Mouse (Mus musculus) neural tube, embryonic 13.5 days (tissue): ENCODE measurements at regions not wholly inside any gene's neighbourhood (a gene's known extent, or its start where the extent isn't known, plus 50 kb on each side); places are given as distances from the start of the nearest gene placed in this dataset.
A peak's percentile ranks its signal among the peaks of the same experiment; 100 is the strongest.

Experiments used
- ATAC-seq: fragments of 200-750 bp; cut with Nextera tagmentation; 2 replicates; pipeline ENCODE4 v1.8.0; 2017; ENCODE audit warnings: low read depth, mild to moderate bottlenecking, moderate TSS enrichment, moderate library complexity
- H3K27ac ChIP-seq: fragments of 300-500 bp; sonication (generic); replicated peaks from 2 replicates; pipeline ENCODE4 v1.5.1; 2015; ENCODE audit warnings: moderate library complexity, mild to moderate bottlenecking, inconsistent platforms
- H3K27me3 ChIP-seq: fragments of 300-500 bp; sonication (generic); 2 replicates; pipeline ENCODE4 v1.6.1; 2015; ENCODE audit warnings: mild to moderate bottlenecking, inconsistent platforms
- H3K36me3 ChIP-seq: fragments of 300-500 bp; sonication (generic); 2 replicates; pipeline ENCODE4 v1.6.1; 2015; ENCODE audit warnings: mild to moderate bottlenecking, inconsistent platforms
- H3K4me1 ChIP-seq: fragments of 300-500 bp; sonication (generic); replicated peaks from 2 replicates; pipeline ENCODE4 v1.6.1; 2015; ENCODE audit warnings: inconsistent platforms
- H3K4me2 ChIP-seq: fragments of 300-500 bp; sonication (generic); 2 replicates; pipeline ENCODE4 v1.6.1; 2015; ENCODE audit warnings: inconsistent platforms, mild to moderate bottlenecking, moderate library complexity
- H3K4me3 ChIP-seq: fragments of 300-500 bp; sonication (generic); 2 replicates; pipeline ENCODE4 v1.5.1; 2015; ENCODE audit warnings: mild to moderate bottlenecking, inconsistent platforms
- H3K9ac ChIP-seq: fragments of 300-500 bp; sonication (generic); 2 replicates; pipeline ENCODE4 v1.6.1; 2015; ENCODE audit warnings: moderate library complexity, mild to moderate bottlenecking, inconsistent platforms
- H3K9me3 ChIP-seq: fragments of 300-500 bp; sonication (generic); 2 replicates; pipeline ENCODE4 v1.6.1; 2016; ENCODE audit warnings: inconsistent platforms
- WGBS: fragments of 180-500 bp; shearing (Covaris S2); methylation state at CpG from one replicate; pipeline ENCODE4 v1.1.7; 2015; 5-methylcytosine and 5-hydroxymethylcytosine counted together

- no peaks in the 10 kb centered on the region for H3K4me1 ChIP-seq
- H3K27me3 ChIP-seq, result peaks cover 10% of the 10 kb centered on the region
- no peaks in the 10 kb centered on the region for H3K9me3 ChIP-seq
- H3K9ac ChIP-seq, result no peak overlapping the region
- no peaks in the 10 kb centered on the region for H3K36me3 ChIP-seq
- WGBS, result 94% methylated on average over 1 of the region's 1 CpGs
- no peak for ATAC-seq
- no peak overlapping the region for H3K27ac ChIP-seq
- H3K4me2 ChIP-seq, result no peak overlapping the region
- H3K4me3 ChIP-seq, result no peak overlapping the region
These were observed 52.0 kb downstream of the Gm11983 start for GRCm38 (mm10) chr11:6785471-6785870.

DNA sequence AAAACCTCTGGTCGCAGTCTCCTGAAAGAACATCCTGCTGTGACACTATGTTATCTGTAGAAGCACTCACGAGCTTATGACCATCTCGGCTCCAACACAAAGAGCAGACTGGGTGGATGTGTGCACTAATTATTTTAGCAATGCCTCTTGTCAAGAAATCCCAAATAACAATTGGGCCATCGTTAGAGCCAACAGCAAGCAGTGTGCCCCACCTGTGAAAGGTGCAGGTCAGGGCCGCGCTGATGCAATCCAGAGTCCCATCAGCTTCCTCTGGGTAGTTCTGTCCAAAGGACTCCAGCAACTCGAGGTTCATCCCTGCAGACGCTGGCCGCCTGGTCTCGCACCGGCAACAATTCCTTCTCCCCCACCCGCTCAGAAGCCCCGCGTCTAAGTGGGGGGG lies 54.6 kb downstream of the Gm11983 start:
- Histone ChIP-seq H3K4me1 (peaks cover 10% of the 10 kb centered on the region), H3K4me2 (no peak overlapping the region), H3K4me3 (no peak overlapping the region), H3K9ac (no peak overlapping the region), H3K36me3 (no peaks in the 10 kb centered on the region), H3K27me3 (peaks cover 18% of the 10 kb centered on the region), H3K27ac (no peak overlapping the region), H3K9me3 (no peaks in the 10 kb centered on the region)
- no peak for ATAC-seq
- 94% methylated on average over 14 of the region's 14 CpGs for WGBS

DNA sequence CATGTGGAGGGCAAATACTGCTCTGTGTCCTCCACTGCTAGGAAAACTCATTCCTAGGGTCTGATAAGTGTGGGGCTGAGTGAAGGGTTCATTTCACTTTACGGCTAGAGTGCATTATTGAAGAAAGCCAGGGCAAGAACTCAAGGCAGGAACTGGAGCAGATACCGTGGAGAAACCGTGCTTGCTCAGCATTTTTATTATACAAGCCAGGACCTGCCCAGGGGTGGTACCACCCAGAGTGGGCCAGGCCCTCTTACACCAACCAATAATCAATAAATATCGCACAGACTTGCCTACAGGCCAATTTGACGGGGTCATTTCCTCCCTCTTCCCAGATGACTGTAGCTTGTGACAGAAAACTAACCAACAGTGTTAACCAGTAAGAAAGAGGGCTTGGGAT lies 57.7 kb downstream of the Gm11983 start:
- Histone ChIP-seq H3K9ac (no peak overlapping the region), H3K36me3 (no peaks in the 10 kb centered on the region), H3K4me3 (no peak overlapping the region), H3K9me3 (no peaks in the 10 kb centered on the region), H3K4me1 (peaks cover 10% of the 10 kb centered on the region), H3K27ac (no peak overlapping the region), H3K4me2 (no peak overlapping the region), H3K27me3 (peaks cover 22% of the 10 kb centered on the region)
- no peak for ATAC-seq
- WGBS, result 67% methylated on average over 5 of the region's 5 CpGs

DNA sequence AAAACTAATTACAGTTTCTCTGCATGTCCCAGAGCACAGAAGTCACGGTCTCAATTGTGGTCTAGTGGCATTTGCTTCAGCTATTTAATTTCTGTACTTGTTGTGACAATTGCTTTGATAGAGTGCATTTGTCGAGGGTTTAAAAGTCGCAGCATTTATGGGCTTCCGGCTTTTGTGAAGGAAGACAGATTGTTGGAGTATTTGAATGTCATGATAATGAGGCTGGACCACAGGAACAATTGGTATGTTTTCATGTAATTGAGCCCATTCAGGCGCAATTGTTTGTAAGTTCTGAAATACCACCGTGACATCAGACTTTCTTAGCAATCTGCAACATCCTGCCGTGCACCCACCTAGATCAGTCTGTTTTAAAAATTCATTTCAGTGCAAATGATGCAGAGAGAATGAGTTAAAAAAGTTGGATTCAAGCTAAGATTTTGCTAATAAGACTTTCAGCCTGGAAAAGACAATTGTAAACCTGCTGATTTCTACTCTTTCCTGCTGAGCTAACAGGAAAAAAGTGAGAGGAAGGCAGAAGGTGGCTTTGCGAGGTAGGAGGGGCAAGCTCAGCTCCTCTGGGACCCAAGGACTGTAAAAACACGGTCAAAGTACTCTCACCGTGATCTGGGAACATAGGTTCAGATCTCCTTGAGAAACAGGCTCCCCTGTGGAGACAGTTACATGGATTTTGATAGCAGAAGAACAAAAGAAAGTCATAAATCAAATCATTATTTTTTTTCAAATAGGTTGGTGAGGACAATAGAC lies 58.7 kb downstream of the Gm11983 start:
- H3K4me3 ChIP-seq, result no peak overlapping the region
- peaks cover 22% of the 10 kb centered on the region for H3K27me3 ChIP-seq
- WGBS, result 12% methylated on average over 10 of the region's 10 CpGs
- no peaks in the 10 kb centered on the region for H3K9me3 ChIP-seq
- no peak overlapping the region for H3K4me2 ChIP-seq
- peaks cover 10% of the 10 kb centered on the region for H3K4me1 ChIP-seq
- H3K9ac ChIP-seq, result no peak overlapping the region
- no peak overlapping the region for H3K27ac ChIP-seq
- ATAC-seq, result no peak
- H3K36me3 ChIP-seq, result no peaks in the 10 kb centered on the region

DNA sequence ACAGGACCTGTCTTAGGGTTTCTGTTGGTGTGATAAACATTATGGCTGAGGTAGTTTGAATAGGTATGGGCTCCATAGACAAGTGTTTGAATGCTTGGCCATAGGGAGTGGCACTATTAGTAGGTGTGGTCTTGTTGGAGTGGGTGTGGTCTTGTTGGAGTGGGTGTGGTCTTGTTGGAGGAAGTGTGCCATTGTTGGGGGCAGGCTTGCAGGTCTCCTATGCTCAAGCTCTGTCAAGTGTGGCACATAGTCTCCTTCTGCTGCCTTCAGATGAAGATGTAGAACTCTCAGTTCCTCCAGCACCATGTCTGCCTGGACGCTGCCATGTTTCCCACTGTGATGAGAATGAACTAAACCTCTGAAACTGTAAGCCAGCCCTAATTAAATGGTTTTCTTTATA lies 59.9 kb downstream of the Gm11983 start:
- Histone ChIP-seq H3K9ac (no peak overlapping the region), H3K36me3 (no peaks in the 10 kb centered on the region), H3K9me3 (no peaks in the 10 kb centered on the region), H3K4me1 (peaks cover 10% of the 10 kb centered on the region), H3K27ac (no peak overlapping the region), H3K27me3 (peaks cover 22% of the 10 kb centered on the region), H3K4me2 (no peak overlapping the region), H3K4me3 (no peak overlapping the region)
- 79% methylated on average over 1 of the region's 1 CpGs for WGBS
- ATAC-seq, result no peak

- H3K4me1 ChIP-seq, result peaks cover 10% of the 10 kb centered on the region
- 0 out of 2 replicates have a peak, but pooled peaks cover 7% of the 10 kb centered on the region for H3K27me3 ChIP-seq
- no peaks in the 10 kb centered on the region for H3K36me3 ChIP-seq
- H3K9ac ChIP-seq, result no peak overlapping the region
- ATAC-seq, result no peak
- no peak overlapping the region for H3K4me2 ChIP-seq
- peak overlapping the region; percentile 38 for H3K27ac ChIP-seq
- H3K4me3 ChIP-seq, result no peak overlapping the region
- no peaks in the 10 kb centered on the region; the same call in 1 of the 2 replicates for H3K9me3 ChIP-seq
- 66% methylated on average over 4 of the region's 4 CpGs for WGBS
These were observed 62.8 kb downstream of the Gm11983 start for GRCm38 (mm10) chr11:6774656-6775055.

GRCm38 (mm10) chr11:6773951-6774350 lies 63.5 kb downstream of the Gm11983 start:
- no peaks in the 10 kb centered on the region for H3K36me3 ChIP-seq
- no peak overlapping the region for H3K4me3 ChIP-seq
- no peak overlapping the region for H3K27ac ChIP-seq
- no peaks in the 10 kb centered on the region; the same call in 1 of the 2 replicates for H3K9me3 ChIP-seq
- WGBS, result 85% methylated on average over 5 of the region's 5 CpGs
- peaks cover 8% of the 10 kb centered on the region for H3K4me1 ChIP-seq
- no peak overlapping the region for H3K4me2 ChIP-seq
- 0 out of 2 replicates have a peak, but pooled peaks cover 4% of the 10 kb centered on the region for H3K27me3 ChIP-seq
- no peak overlapping the region for H3K9ac ChIP-seq
- ATAC-seq, result no peak

GRCm38 (mm10) chr11:6773364-6773763 lies 64.1 kb downstream of the Gm11983 start:
- Histone ChIP-seq H3K36me3 (no peaks in the 10 kb centered on the region), H3K4me1 (peaks cover 2% of the 10 kb centered on the region; the same call in 1 of the 2 replicates), H3K9me3 (no peaks in the 10 kb centered on the region; the same call in 1 of the 2 replicates), H3K4me2 (no peak overlapping the region), H3K27ac (no peak overlapping the region), H3K27me3 (0 out of 2 replicates have a peak, but pooled peaks cover 4% of the 10 kb centered on the region), H3K9ac (no peak overlapping the region), H3K4me3 (no peak overlapping the region)
- WGBS, result 10% methylated on average over 1 of the region's 1 CpGs
- ATAC-seq, result no peak

GRCm38 (mm10) chr11:6769437-6769765 lies 68.1 kb downstream of the Gm11983 start:
- WGBS, result 81% methylated on average over 7 of the region's 7 CpGs
- Histone ChIP-seq H3K9me3 (no peaks in the 10 kb centered on the region; the same call in 1 of the 2 replicates), H3K27ac (no peak overlapping the region), H3K4me1 (no peaks in the 10 kb centered on the region), H3K4me2 (no peak overlapping the region), H3K4me3 (no peak overlapping the region), H3K36me3 (no peaks in the 10 kb centered on the region), H3K27me3 (no peaks in the 10 kb centered on the region), H3K9ac (no peak overlapping the region)
- no peak for ATAC-seq

DNA sequence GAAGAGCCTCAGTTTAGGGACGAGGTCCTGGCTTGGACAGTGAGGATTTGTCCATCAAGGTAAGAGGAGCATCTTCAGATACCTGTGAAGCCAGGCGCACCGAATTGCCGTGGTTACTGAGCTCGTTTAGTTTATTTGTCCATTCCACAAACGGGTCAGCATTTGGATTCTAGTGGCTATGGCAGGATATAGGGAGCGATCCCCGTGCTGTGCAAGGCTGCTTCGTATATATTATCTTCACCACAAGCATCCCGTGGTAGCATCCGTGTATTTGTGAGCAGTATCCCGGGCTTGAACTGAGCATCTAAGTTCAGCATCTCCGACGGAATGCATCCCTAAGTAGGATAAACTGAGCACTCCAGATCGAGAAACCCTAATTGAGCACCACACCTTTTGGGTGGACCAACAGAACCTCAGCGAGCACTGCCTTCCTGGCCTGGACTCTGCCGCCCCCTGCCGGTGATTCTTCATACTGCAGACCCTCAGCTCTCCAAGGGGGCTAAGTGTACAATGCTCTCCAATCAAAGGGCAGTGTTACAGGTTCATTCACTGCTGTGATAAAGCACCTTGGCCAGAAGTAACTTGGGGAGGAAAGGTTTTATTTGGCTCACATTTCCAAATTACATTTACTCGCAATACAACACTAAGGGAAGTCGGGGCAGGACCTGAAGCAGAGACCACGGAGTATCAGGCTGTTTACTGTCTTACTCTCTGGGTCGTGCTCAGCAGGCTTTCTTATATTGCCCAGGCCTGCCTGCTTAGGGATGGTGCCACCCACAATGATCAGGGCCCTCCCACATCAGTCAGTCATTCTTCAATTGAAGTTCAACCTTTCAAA lies 68.6 kb downstream of the Gm11983 start:
- WGBS, result 51% methylated on average over 22 of the region's 22 CpGs
- Histone ChIP-seq H3K9ac (0 out of 2 replicates have a peak overlapping the region, but pooled peaks have one; percentile 1), H3K4me3 (no peak overlapping the region), H3K4me2 (no peak overlapping the region), H3K36me3 (no peaks in the 10 kb centered on the region), H3K27ac (no peak overlapping the region), H3K9me3 (no peaks in the 10 kb centered on the region; the same call in 1 of the 2 replicates), H3K27me3 (no peaks in the 10 kb centered on the region), H3K4me1 (no peaks in the 10 kb centered on the region)
- ATAC-seq, result peak; percentile 79

- WGBS, result 46% methylated on average over 7 of the region's 7 CpGs
These were observed 70.7 kb downstream of the Gm11983 start for GRCm38 (mm10) chr11:6766725-6767124.

DNA sequence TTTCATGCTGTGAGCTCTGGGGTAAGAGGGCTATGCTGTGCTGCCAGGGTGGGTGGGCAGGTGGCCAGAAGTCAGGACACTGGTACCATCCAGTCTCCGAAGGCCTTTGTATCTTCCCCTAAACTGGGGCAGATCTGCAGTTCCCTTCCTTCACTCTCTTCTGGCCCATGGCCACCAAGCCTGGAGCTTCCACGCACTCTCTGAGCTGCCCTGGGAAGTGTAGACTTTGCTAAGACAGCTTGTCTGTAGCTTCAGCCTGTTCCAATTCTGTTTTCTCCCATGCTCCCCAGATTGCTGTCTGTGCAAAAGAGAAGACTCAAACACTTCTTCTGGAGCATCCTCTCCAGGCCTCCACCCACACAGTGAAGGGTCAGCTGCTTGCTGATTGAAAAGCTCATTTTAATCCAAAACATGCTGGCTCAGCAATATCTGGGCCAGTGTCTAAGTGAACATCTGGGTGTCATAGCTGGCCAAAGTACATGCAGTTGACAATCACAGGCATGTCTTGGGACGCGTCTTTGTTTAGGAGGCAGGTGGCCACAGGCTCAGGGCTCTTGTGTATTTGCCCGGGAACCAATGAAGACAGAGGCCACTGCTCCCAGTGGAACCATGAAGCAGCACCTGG lies 72.0 kb downstream of the Gm11983 start:
- H3K4me3 ChIP-seq, result no peak overlapping the region
- no peak overlapping the region for H3K9ac ChIP-seq
- H3K9me3 ChIP-seq, result no peaks in the 10 kb centered on the region
- no peaks in the 10 kb centered on the region for H3K27me3 ChIP-seq
- H3K27ac ChIP-seq, result no peak overlapping the region
- H3K4me2 ChIP-seq, result no peak overlapping the region
- H3K36me3 ChIP-seq, result no peaks in the 10 kb centered on the region
- H3K4me1 ChIP-seq, result peaks cover 17% of the 10 kb centered on the region
- ATAC-seq, result no peak
- WGBS, result 87% methylated on average over 5 of the region's 5 CpGs

More at GRCm38 (mm10) chr11:6766725-6767124, 70.7 kb downstream of the Gm11983 start:
- ATAC-seq, result no peak
- no peak overlapping the region for H3K9ac ChIP-seq
- no peak overlapping the region for H3K27ac ChIP-seq
- H3K36me3 ChIP-seq, result no peaks in the 10 kb centered on the region
- H3K4me3 ChIP-seq, result no peak overlapping the region
- no peaks in the 10 kb centered on the region for H3K27me3 ChIP-seq
- H3K9me3 ChIP-seq, result no peaks in the 10 kb centered on the region; the same call in 1 of the 2 replicates
- no peak overlapping the region for H3K4me2 ChIP-seq
- peaks cover 10% of the 10 kb centered on the region for H3K4me1 ChIP-seq
